Mouse (Mus musculus): ENCODE results near the gene Gm20852. TPM values are rescaled to one million over a fixed set of nuclear protein-coding genes. Genes with fewer than 3 reads are reported as not detected.

Gm20852 gene
- total RNA-seq (2023) = not detected

DNA sequence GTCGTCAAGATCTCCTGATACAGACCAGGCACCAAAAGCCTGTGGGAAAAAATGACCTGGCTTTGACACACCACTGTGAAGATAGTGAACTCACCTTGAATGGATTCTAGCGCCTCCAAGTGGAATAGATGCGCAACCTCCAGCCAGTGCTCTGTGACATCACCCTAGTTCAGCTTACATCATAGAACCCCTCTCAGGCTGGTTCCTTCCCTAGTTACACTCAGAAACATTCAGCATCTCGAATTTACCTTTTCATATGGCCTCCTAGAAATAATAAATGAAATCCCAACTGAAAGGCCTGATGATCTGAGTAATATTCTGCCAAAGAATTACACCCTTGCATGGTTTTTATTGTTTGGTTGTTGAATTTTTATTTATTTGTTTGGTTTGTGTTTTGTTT, at the start of gene Gm20852:
Gene Gm20852, minus strand, starts transcription at position 101 of the 400 bp plus-strand sequence.

Data from T-cell, adult 66 days (primary cell).